Mouse (Mus musculus) c-Kit-positive CD71-positive TER-119-negative erythroid progenitor cells, embryonic 14.5 days (primary cell): ENCODE measurements around the gene Dhrs3.

Experiments used
- DNase-seq: peaks from one replicate; pipeline ENCODE4 v3.0.0-alpha.2; 2013; ENCODE audit warnings: low read depth

The Dhrs3 gene

GRCm38 (mm10) chr4:144972948-144973720 lies 80.5 kb downstream of the Dhrs3 start:
- no peak for DNase-seq

GRCm38 (mm10) chr4:144974458-144974857 lies 81.8 kb downstream of the Dhrs3 start:
- no peak for DNase-seq

- no peak for DNase-seq
Observed at GRCm38 (mm10) chr4:144975505-144975904, 82.9 kb downstream of the Dhrs3 start.

GRCm38 (mm10) chr4:144977057-144977456 lies 84.4 kb downstream of the Dhrs3 start:
- no peak for DNase-seq
